Mouse (Mus musculus) erythroblast, embryonic 14.5 days (primary cell): ENCODE data around the gene Ppt2.

Experiments used
- GATA1 ChIP-seq: IDR thresholded peaks from 2 replicates; pipeline ENCODE4 v1.6.1; 2012; ENCODE audit warnings: low read length, inconsistent platforms, mixed read lengths
- TAL1 ChIP-seq: IDR thresholded peaks from 3 replicates; pipeline ENCODE4 v1.6.1; 2012; ENCODE audit warnings: low read length, inconsistent platforms, mixed read lengths

DNA sequence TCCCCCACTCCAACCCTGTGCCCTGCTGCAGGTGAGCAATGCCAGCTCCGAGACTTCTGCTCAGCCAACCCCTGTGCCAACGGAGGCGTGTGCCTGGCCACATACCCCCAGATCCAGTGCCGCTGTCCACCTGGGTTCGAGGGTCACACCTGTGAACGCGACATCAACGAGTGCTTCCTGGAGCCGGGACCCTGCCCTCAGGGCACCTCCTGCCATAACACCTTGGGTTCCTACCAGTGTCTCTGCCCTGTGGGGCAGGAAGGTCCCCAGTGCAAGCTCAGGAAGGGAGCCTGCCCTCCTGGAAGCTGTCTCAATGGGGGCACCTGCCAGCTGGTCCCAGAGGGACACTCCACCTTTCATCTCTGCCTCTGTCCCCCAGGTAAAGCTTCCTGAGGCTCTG lies 61.0 kb downstream of the Ppt2 start:
- TF ChIP-seq TAL1 (no peak), GATA1 (no peak)
